Mouse (Mus musculus) left cerebral cortex, adult 8-10 months (tissue): Measurements from ENCODE around the gene Incenp. TPM values are rescaled to one million over a fixed set of nuclear protein-coding genes. Genes with fewer than 3 reads are reported as not detected.

ENCODE experiments used
- microRNA-seq, 2 experiments: library from miRNA; unstranded; fragments of <30 nt; microRNA quantifications; one replicate each; pipeline ENCODE4 v1.2.0; 2022
- total RNA-seq, 4 experiments: library from RNA; stranded (reverse); gene quantifications; 2 replicates each; pipeline ENCODE4 v1.2.4; 2022

Incenp gene
- total RNA-seq, 4 experiments from 2014 or later = 24.6 to 30.7 (median 27.3) TPM

Small RNA genes within 50 kb of the gene (microRNA-seq; reads per million reads assigned to microRNA genes)
- gene Gm22369 = 0 reads per million in 2 experiments
- 0 reads per million in 2 experiments for gene Gm24484

Other genes with a start within 250 kb of the Incenp start
- not detected for gene Scgb2a2, start 52.0 kb downstream of the Incenp start, total RNA-seq
- gene Fth1, start 81.0 kb upstream of the Incenp start, total RNA-seq = 1,000 to 10,000 TPM; 2,793 to 3,196 (median 2,896) TPM
- 1 to 10 TPM; 1.1 to 2.3 (median 1.2) TPM for gene Best1, start 102.1 kb upstream of the Incenp start, total RNA-seq
- gene Rab3il1, start 102.1 kb upstream of the Incenp start, total RNA-seq = 10 to 100 TPM in 2 of 4 experiments, 1 to 10 TPM in 2; 9.2 to 12.7 (median 11.1) TPM
- gene Fads3, start 142.0 kb upstream of the Incenp start, total RNA-seq = 10 to 100 TPM; 25.9 to 28.5 (median 27.1) TPM
- gene Fads2, start 202.2 kb upstream of the Incenp start, total RNA-seq = 100 to 1,000 TPM; 123 to 134 (median 128) TPM